Mouse (Mus musculus): ENCODE data around the gene Errfi1.
"Not testable (repeated sequence)": the region's sequence is repeated elsewhere in the genome, so short reads cannot be mapped to it uniquely, and the experiment has no call there.

The Errfi1 gene

DNA sequence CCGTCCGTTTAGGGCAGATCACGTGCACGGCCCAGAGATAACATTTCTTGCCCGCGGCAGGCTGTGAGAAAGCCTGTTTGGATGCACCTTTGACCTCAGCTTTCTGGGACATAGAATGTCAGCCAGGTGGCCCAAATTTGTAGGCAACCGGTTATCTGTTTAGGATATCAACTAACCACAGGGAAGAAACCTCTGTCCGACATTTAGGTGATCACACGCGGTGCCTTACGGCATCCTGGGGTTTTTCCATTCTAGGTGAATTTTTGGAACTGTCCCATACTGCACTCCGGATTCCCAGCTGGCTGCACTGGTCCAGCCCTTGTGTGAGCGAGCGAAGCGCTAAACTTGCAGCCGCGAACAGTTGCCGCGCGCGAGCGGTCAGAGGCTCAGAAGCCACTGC, 25.9 kb downstream of the Errfi1 start:
- no peak for DNase-seq (ENCODE audit: low spot score in 2 of 2)

GRCm38 (mm10) chr4:150880364-150880763, 26.6 kb downstream of the Errfi1 start:
- no peak for DNase-seq (ENCODE audit: low spot score in 2 of 2)

- DNase-seq (ENCODE audit: low spot score in 2 of 2), result no peak
Measured at GRCm38 (mm10) chr4:150882632-150883031, 28.9 kb downstream of the Errfi1 start.

GRCm38 (mm10) chr4:150887903-150888302, 34.2 kb downstream of the Errfi1 start:
- DNase-seq (ENCODE audit: low spot score in 2 of 2), result no peak

DNA sequence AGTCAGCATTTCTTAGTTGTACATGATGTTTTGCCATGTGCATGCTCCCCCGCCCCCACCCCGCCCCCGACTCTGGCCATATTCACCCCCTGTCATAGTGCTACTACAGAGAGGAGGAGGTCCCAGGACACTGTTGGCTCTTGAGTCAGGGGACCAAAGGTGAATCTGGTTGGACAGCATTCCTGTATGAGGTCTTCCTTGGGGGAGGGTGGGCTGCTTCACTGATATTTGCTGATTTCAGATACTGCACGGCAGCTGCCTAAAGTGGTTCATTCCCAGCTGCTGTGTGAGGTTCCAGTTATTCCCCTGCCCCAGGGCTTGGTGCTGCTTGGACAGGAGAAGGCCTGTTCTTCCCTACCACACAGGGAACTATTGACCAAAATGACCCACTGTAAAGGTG, 34.8 kb downstream of the Errfi1 start:
- no peak for DNase-seq (ENCODE audit: low spot score in 2 of 2)

- DNase-seq (ENCODE audit: low spot score in 2 of 2), result no peak
Measured at GRCm38 (mm10) chr4:150889273-150889954, 35.7 kb downstream of the Errfi1 start.

DNA sequence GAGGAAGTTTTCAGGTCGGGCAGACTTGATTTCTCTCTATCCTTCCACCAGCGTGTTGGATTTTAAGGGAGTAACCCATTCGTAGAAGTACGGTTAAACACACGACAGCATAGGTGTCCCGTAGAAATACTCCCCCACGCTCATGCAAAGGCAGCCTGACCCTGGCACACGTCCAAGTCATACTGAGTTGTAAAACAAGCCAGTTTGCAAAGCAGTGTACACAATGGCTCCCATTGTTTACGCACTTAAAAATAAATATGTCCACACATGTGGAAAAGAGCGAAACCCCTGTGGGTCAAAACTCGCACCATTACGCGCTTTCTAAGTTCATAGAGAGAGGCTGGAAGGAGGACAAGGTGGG, 36.2 kb downstream of the Errfi1 start:
- no peak for DNase-seq (ENCODE audit: low spot score in 2 of 2)

GRCm38 (mm10) chr4:150891308-150891707, 37.6 kb downstream of the Errfi1 start:
- no peak for DNase-seq (ENCODE audit: low spot score in 2 of 2)

DNA sequence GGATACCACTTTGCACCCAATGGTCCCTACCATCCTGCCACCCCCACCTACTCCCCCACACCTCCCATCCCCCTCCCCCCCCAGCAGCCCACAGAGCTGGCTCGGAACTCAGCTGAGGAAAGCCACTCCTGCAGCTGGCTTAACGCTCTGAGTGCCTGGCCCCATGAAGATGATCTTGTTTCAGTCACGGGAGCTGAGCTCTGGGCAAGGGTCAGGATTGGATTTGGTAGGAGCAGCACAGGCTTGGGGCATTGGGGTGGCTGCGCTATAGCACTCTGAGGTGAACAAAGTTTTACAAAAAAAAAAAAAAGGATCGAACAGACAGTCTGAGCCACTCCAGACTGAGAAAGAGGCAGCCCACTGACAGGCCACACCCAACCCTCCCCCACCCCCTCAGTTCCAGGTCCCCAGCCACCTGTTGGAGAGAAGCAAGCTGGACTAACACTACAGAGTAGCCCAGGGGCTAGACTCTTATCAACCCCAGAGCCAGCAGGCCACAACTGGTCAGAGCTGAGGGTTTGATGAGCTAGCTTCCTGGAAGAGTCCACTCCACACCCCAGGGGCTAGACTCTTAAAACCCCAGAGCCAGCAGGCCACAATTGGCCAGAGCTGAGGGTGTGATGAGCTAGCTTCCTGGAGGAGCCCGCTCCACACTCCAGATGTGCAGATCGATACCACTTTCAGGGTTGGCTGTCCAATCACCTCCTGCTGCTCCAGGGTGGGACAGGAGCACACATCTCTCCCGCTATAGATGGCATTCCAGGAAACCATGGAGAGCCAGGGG, 41.2 kb downstream of the Errfi1 start:
- DNase-seq (ENCODE audit: low spot score in 2 of 2), result no peak

DNA sequence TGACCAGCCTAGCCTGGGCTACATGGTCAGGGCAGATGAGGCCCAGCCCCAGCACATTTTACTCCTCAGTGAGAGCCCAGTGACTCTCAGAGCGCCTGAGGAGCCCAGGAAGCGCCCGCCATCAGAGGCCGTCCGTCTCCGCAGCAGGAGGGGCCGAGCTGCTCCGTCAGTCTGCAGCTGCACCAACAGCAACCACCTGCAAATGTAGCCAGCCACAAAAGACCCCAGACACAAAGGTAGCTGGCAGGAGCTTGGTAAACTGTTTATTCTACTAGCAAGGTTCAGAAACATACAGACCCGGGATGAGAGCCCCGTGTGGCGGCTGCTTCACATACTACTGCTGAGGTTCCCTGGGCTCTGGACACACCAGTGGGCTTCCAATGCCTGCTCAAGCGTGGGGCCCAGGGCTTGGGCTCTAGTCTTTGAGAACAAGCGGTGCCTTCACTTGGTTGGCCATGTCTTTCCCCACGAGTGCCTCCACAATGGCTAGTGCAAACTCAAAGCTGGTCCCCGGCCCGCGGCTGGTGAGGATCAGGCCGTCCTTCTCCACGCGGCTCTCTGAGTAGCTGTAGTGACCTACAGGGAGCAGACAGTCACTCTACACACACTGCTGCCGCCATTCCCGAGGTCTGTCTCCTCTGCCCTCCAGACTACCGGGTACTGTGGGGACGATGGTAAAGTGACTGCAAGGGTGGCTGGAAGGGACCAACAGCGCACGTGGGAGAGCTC, 43.3 kb downstream of the Errfi1 start:
- DNase-seq (ENCODE audit: low spot score in 2 of 2), result no peak

- DNase-seq (ENCODE audit: low spot score in 2 of 2), result peak; percentile 50 to 65
Measured at GRCm38 (mm10) chr4:150898716-150899365, 45.1 kb downstream of the Errfi1 start.

DNA sequence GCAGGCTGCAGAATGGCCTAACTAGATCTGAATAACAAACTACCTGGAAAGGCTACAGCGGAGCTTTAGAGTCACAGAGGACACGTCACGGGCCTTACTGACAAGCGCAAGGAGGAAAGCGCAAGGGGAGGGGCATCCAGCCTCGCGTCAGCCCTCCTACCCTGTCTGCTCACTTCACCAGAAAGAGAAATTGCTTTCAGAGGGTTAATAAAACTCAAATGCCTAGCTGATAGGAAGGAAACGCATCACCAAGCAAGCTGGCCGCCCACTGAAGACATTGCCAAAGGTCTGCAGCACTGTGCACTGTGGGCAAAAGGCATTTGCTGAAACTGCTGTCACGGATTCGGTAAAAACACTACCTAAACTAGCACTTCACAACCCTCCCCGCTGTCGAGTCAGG, 46.8 kb downstream of the Errfi1 start:
- no peak for DNase-seq (ENCODE audit: low spot score in 2 of 2)

DNA sequence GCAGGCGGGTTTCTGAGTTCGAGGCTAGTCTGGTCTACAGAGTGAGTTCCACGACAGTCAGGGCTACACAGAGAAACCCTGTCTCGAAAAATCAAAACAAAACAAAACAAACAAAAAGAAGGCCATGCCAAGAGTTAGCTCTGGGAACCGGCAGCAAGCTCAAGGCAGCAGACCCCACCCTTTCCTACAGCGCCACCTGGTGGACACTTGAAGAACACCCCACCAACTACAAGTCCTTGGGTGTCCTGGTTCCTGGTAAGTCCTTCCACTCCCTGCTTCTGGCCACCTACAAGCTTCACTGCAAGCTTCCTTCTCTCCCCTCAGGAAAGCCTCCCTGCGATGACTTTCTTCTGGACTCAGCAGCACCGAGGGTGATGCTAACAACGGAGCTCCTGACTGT, 47.9 kb downstream of the Errfi1 start:
- DNase-seq (ENCODE audit: low spot score in 2 of 2), result peak; percentile 60 to 85

DNA sequence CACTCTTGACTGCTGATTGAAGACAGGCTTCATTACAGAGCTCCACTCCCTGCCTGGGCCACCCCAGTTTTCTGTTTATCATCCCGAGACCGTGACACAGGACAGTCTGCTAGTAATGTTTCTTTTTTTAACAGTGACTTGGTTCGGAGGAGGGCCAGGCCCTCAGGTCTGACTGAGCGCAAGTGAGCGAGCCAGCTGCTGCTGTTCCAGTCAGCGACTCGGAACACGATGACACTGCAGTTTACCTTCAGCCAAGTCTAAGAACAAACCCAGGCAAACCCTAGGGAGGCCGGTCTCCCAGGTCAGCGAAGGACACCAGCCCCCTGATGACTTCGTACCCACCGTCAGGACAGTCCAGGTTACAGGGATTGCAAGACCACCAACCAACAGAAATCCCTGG, 48.3 kb downstream of the Errfi1 start:
- DNase-seq (ENCODE audit: low spot score in 2 of 2), result no peak

DNA sequence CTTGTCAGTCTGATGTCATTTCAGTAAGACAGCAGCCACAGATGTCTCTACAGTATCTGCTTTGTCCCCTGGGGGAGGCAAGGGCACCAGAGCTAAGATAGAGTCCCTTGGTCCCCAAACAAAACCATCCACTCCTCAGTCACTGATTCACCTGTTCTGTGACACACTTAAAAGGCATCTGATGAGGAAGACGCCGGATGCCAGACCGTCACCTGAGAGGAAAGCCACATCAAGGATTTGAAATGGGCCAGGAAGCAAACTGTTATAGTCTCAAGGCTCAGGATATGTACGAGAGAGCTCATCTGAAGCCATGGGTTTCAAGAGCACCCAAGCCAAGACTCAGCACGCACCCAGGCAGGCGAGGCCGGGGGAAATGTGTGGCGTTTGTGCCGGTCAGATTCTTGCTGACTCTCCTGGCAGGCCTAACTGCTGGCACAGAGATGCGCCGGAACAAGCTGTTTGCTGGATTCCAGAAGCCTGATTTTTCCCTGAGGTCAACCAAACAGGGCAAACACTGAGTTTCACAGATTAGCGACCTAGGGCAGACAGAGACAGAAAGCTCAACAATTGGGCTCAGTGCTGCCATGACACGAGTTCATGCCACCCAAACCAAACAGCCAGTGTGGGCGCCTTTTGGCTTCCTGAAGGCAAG, 49.5 kb downstream of the Errfi1 start:
- no peak for DNase-seq (ENCODE audit: low spot score in 2 of 2)

DNA sequence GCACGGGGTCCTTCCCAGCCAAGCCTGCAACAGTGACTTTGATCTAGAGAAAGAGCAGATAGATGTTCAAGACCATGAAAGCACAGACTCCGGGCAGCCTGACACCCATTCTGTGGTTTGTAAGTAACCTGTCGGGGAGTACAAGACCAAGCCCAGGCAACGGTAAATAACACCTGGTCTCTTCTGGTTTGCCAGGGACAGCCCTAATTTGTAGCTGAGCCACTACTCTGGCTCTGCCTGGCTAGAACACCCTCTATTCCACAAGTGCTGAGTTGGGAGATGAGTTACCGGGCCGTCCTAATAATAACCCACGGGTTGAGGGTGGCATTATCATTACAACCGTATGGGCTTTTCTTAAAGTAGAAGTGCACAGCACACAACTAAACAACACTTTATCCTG, 53.4 kb downstream of the Errfi1 start:
- DNase-seq (ENCODE audit: low spot score in 2 of 2), result no peak

DNA sequence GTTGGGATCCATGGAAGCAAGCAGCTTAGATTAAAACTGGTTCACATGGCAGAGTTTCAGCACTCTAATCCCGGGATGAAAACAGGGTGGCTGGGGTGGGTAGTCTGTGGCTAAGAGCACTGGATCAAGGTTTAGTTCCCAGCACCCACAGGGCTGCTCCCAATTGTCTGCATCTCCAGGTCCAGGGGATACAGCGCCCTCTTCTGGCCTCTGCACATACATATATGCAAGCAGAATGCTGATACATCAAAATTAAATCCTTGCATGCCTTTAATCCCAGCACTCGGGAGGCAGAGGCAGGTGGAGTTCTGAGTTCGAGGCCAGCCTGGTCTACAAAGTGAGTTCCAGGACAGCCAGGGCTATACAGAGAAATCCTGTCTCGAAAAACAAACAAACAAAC, 54.8 kb downstream of the Errfi1 start:
- not testable (repeated sequence) for DNase-seq (ENCODE audit: low spot score in 2 of 2)

GRCm38 (mm10) chr4:150909451-150910156, 55.9 kb downstream of the Errfi1 start:
- peak; percentile 95 to 99 for DNase-seq (ENCODE audit: low spot score in 2 of 2)

GRCm38 (mm10) chr4:150910164-150910951, 56.6 kb downstream of the Errfi1 start:
- no peak for DNase-seq (ENCODE audit: low spot score in 2 of 2)

GRCm38 (mm10) chr4:150913743-150914142, 60.0 kb downstream of the Errfi1 start:
- DNase-seq (ENCODE audit: low spot score in 2 of 2), result no peak
